Mouse (Mus musculus): ENCODE data around the gene Trmt13.

DNA sequence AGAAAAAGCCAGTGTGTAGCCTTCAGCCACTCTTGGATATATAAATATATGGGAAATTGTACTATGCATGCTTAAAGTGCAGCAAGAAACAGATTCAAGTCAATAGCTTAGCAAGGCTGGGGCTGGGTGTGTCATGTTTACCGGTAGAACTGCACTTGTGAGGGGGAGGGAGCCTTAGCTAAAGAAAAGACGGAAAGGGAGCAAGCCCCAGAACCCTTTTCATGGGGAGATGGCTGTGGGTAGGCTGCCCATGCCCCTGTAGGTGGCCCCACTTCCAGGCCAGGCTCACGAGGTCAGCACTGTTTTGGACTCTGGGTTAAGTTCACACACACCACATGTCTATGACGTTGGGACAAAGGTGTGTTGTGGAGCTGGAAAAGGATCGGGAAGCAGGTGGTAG is 21.4 kb upstream of the Trmt13 start:
- TF ChIP-seq CTCF (IDR thresholded peaks at IDR 0.05) (no peak), EP300 (IDR thresholded peaks at IDR 0.05) (no peak)

Data from lung, postnatal 0 days (tissue).